Mouse (Mus musculus) left cerebral cortex, postnatal 36 days (tissue): ENCODE data around the gene Kat6b. TPM values are rescaled to one million over a fixed set of nuclear protein-coding genes. Genes with fewer than 3 reads are reported as not detected.

Experiments used
- DNase-seq, 2 experiments: peaks; one replicate each; pipeline ENCODE4 v3.0.0; 2021 to 2022; ENCODE audit warnings: low spot score in 2 of 2, mixed read lengths in 1 of 2
- intact Hi-C: fragments of 180-260 bp; cut with DNase I; formaldehyde crosslinking; loops from one replicate; pipeline ENCODE4 v1.15.1; 2025
- total RNA-seq, 2 experiments: library from RNA; stranded (reverse); gene quantifications; 2 replicates each; pipeline ENCODE4 v1.2.3; 2021

The Kat6b gene
- total RNA-seq, 2 experiments from 2014 or later: 107 to 111 TPM

- no peak for DNase-seq
Measured at GRCm38 (mm10) chr14:21583868-21584267, 102.6 kb downstream of the Kat6b start.

GRCm38 (mm10) chr14:21584468-21585135 is 103.4 kb downstream of the Kat6b start:
- intact Hi-C loops: no loop called here

More at GRCm38 (mm10) chr14:21583868-21584267, 102.6 kb downstream of the Kat6b start:
- intact Hi-C loops: no loop called here

GRCm38 (mm10) chr14:21585491-21586251 is 104.4 kb downstream of the Kat6b start:
- intact Hi-C loops: no loop called here
- DNase-seq: no peak

More at GRCm38 (mm10) chr14:21584468-21585135, 103.4 kb downstream of the Kat6b start:
- no peak for DNase-seq

- intact Hi-C loops: no loop called here
Measured at GRCm38 (mm10) chr14:21586481-21587118, 105.4 kb downstream of the Kat6b start.

GRCm38 (mm10) chr14:21587931-21588330 is 106.7 kb downstream of the Kat6b start:
- intact Hi-C loops: no loop called here
- no peak for DNase-seq

More at GRCm38 (mm10) chr14:21586481-21587118, 105.4 kb downstream of the Kat6b start:
- no peak for DNase-seq

- DNase-seq: no peak
- intact Hi-C loops: no loop called here
Measured at GRCm38 (mm10) chr14:21589620-21590019, 108.4 kb downstream of the Kat6b start.

- intact Hi-C loops: no loop called here
- no peak for DNase-seq
Measured at GRCm38 (mm10) chr14:21590205-21590604, 109.0 kb downstream of the Kat6b start.

- intact Hi-C loops: no loop called here
- DNase-seq: no peak
Measured at GRCm38 (mm10) chr14:21592152-21592551, 110.9 kb downstream of the Kat6b start.

- intact Hi-C loops: no loop called here
- no peak for DNase-seq
Measured at GRCm38 (mm10) chr14:21592985-21593750, 111.9 kb downstream of the Kat6b start.

GRCm38 (mm10) chr14:21599446-21600173 is 118.4 kb downstream of the Kat6b start:
- intact Hi-C loops: no loop called here
- no peak for DNase-seq

GRCm38 (mm10) chr14:21600174-21600566 is 118.9 kb downstream of the Kat6b start:
- no peak for DNase-seq
- intact Hi-C loops: no loop called here

GRCm38 (mm10) chr14:21600628-21601027 is 119.4 kb downstream of the Kat6b start:
- intact Hi-C loops: no loop called here
- no peak for DNase-seq

- DNase-seq: no peak
- intact Hi-C loops: no loop called here
Measured at GRCm38 (mm10) chr14:21602166-21602565, 120.9 kb downstream of the Kat6b start.

- intact Hi-C loops: no loop called here
- DNase-seq: no peak
Measured at GRCm38 (mm10) chr14:21602937-21603336, 121.7 kb downstream of the Kat6b start.

GRCm38 (mm10) chr14:21607686-21608085 is 126.5 kb downstream of the Kat6b start:
- DNase-seq: no peak
- intact Hi-C loops: loop anchor here (5.0 kb wide), 1 partner anchor 105 kb away; no protein-coding TSS in a partner anchor

- intact Hi-C loops: loop anchor here (5.0 kb wide), 1 partner anchor 107 kb away; no protein-coding TSS in a partner anchor
- DNase-seq: no peak
Measured at GRCm38 (mm10) chr14:21608886-21609285, 127.7 kb downstream of the Kat6b start.

- intact Hi-C loops: loop anchor here (5.0 to 10.0 kb wide), 3 partner anchors 88 to 475 kb away; no protein-coding TSS in a partner anchor
- no peak for DNase-seq
Measured at GRCm38 (mm10) chr14:21610224-21610623, 129.0 kb downstream of the Kat6b start.

GRCm38 (mm10) chr14:21613031-21613430 is 131.8 kb downstream of the Kat6b start:
- intact Hi-C loops: loop anchor here (5.0 to 10.0 kb wide), 3 partner anchors 91 to 478 kb away; no protein-coding TSS in a partner anchor
- no peak for DNase-seq

GRCm38 (mm10) chr14:21614103-21614502 is 132.9 kb downstream of the Kat6b start:
- intact Hi-C loops: loop anchor here (5.0 to 10.0 kb wide), 3 partner anchors 92 to 479 kb away; no protein-coding TSS in a partner anchor
- no peak for DNase-seq
